Mouse (Mus musculus): Measurements from ENCODE around the gene Kcnj4. TPM values are rescaled to one million over a fixed set of nuclear protein-coding genes. Genes with fewer than 3 reads are reported as not detected.
A peak's percentile ranks its signal among the peaks of the same experiment; 100 is the strongest.
"Not testable (repeated sequence)": the region's sequence is repeated elsewhere in the genome, so short reads cannot be mapped to it uniquely, and the experiment has no call there.

Gene Kcnj4
- polyA plus RNA-seq, 1 experiment from 2014 or later, result not detected

DNA sequence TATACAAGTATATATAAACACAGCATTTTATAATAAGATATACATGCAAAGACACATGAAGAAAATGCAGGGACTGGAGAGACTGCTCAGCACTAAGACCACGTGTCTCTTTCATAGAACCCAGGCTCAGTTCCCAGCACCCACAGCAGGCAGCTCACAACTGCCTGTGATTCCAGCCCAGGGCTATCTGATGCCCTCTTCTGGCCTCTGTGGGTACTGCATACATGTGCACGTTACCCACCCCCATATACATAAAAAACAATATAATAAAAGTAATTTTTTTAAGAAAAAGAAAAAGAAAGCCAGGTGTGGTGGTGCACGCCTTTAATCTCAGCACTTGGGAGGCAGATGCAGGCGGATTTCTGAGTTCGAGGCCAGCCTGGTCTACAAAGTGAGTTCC, 32.0 kb downstream of the Kcnj4 start:
- 0 out of 2 replicates have a peak, but pooled peaks cover 3% of the 10 kb centered on the region for H3K27me3 ChIP-seq
- H3K9me3 ChIP-seq, result no peaks in the 10 kb centered on the region
- no peak overlapping the region for H3K4me2 ChIP-seq
- no peak overlapping the region for H3K27ac ChIP-seq (replicated peaks)
- H3K4me1 ChIP-seq (replicated peaks), result 0 out of 2 replicates have a peak, but pooled peaks cover 2% of the 10 kb centered on the region
- no peak overlapping the region for H3K9ac ChIP-seq
- 84% methylated on average over 5 of the region's 5 CpGs for WGBS
- no peak overlapping the region for H3K4me3 ChIP-seq
- no peak for ATAC-seq (ENCODE audit: low FRiP score, low read depth)
- H3K36me3 ChIP-seq, result no peaks in the 10 kb centered on the region

DNA sequence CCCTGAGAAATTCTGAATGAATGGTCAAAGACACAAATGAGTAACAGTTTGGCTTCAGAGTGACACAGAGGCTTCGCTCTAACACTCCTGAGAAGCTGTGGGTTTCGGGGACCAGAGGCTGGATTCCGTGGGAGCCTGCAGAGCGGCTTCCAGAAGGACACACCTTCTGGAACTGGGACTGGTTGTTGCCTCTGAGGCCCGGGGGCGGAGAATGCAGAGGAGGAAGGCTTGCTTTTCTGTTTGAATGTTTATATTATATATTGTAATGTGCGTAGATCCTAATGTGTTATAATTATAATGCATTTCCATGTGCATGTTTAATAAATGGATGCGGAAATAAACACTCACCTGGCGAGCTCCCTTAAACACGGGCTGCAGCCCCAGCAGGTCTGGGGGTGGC, 33.9 kb downstream of the Kcnj4 start:
- no peak for ATAC-seq (ENCODE audit: low FRiP score, low read depth)
- Histone ChIP-seq H3K27ac (replicated peaks) (no peak overlapping the region), H3K9me3 (no peaks in the 10 kb centered on the region), H3K9ac (0 out of 2 replicates have a peak overlapping the region, but pooled peaks have one; percentile 10), H3K4me2 (peak overlapping the region; percentile 47), H3K27me3 (0 out of 2 replicates have a peak, but pooled peaks cover 3% of the 10 kb centered on the region), H3K36me3 (no peaks in the 10 kb centered on the region), H3K4me3 (peak overlapping the region; percentile 30), H3K4me1 (replicated peaks) (0 out of 2 replicates have a peak, but pooled peaks cover 2% of the 10 kb centered on the region)
- WGBS, result 49% methylated on average over 10 of the region's 10 CpGs

DNA sequence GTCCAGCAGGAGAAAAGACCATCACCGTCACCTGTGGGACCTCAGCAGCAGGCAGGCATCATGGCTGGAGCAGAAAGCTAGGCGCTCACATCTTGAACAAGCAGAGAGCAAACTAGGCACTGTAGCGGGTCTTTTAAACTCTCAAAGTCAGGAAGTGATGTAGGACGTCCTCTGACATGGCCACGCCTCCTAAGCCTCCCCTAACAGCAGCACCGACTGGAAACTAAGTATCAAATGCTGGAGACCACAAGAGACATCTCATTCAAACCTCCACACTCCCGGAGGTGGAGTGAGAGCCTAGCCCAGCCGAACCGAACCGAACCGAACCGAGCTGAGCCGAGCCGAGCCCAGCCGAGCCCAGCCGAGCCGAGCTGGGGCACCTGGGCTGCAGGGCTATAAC, 34.5 kb downstream of the Kcnj4 start:
- peak overlapping the region; percentile 30 for H3K4me3 ChIP-seq
- peak overlapping the region; percentile 47 for H3K4me2 ChIP-seq
- no peak for ATAC-seq (ENCODE audit: low FRiP score, low read depth)
- H3K4me1 ChIP-seq (replicated peaks), result 0 out of 2 replicates have a peak, but pooled peaks cover 2% of the 10 kb centered on the region
- no peaks in the 10 kb centered on the region for H3K9me3 ChIP-seq
- 33% methylated on average over 17 of the region's 17 CpGs for WGBS
- H3K9ac ChIP-seq, result 0 out of 2 replicates have a peak overlapping the region, but pooled peaks have one; percentile 10
- H3K27me3 ChIP-seq, result 0 out of 2 replicates have a peak, but pooled peaks cover 3% of the 10 kb centered on the region
- no peak overlapping the region for H3K27ac ChIP-seq (replicated peaks)
- H3K36me3 ChIP-seq, result no peaks in the 10 kb centered on the region

DNA sequence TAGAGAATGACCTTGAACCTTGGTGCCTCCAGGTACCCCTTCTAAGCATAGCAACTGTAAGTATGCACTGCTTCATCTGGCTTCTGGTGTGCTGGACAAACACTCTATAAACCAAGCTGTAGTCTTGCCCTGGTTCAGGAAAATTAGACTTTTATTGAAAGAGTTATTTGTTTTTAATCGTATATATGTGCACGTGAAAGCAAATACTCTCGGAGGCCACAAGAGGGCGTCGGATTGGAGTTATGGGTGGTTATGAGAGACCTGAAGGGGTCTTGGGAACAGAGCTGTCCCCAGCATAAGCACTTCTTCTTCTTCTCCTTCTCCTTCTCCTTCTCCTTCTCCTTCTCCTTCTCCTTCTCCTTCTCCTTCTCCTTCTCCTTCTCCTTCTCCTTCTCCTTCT, 35.5 kb downstream of the Kcnj4 start:
- ATAC-seq (ENCODE audit: low FRiP score, low read depth), result no peak
- Histone ChIP-seq H3K9me3 (no peaks in the 10 kb centered on the region), H3K27me3 (0 out of 2 replicates have a peak, but pooled peaks cover 3% of the 10 kb centered on the region), H3K36me3 (no peaks in the 10 kb centered on the region), H3K4me2 (no peak overlapping the region), H3K4me3 (no peak overlapping the region), H3K4me1 (replicated peaks) (0 out of 2 replicates have a peak, but pooled peaks cover 2% of the 10 kb centered on the region), H3K27ac (replicated peaks) (no peak overlapping the region), H3K9ac (no peak overlapping the region)
- WGBS, result 67% methylated on average over 5 of the region's 5 CpGs

DNA sequence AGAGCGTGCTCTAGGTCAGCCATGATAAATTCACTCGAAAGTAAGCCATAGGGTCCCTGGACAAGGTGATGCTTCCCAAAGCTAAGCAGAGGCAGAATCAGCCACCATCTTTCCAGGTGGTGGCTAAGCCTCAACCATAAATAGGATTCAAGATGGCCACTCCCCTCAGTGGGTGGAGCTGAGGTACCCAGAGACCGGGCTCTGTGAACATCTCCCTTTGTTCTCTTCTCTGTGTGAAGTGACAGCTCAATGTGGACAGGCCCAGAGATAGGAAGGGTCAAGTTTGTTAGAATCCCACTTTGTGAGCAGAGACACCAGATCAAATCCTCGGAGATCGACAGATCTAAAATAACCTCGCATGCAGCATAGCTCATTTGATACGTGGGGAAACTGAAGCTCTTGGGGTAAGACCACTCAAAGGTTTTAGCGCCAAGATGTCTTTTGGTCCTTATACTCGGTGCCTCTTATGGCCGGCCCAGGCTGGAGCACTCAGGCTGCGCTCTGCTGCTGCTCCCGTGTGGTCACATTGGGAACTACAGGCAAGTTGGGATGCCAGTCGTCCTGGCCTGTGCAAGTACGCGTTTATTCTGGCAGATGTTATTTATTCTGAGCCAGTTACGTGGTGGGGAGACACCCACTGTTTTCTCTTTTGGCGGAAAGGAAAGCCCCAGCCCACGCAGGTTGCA, 38.3 kb downstream of the Kcnj4 start:
- Histone ChIP-seq H3K27ac (replicated peaks) (no peak overlapping the region), H3K36me3 (no peaks in the 10 kb centered on the region), H3K4me1 (replicated peaks) (0 out of 2 replicates have a peak, but pooled peaks cover 2% of the 10 kb centered on the region), H3K4me3 (no peak overlapping the region), H3K27me3 (0 out of 2 replicates have a peak, but pooled peaks cover 6% of the 10 kb centered on the region), H3K9me3 (no peaks in the 10 kb centered on the region), H3K9ac (no peak overlapping the region), H3K4me2 (no peak overlapping the region)
- 6% methylated on average over 18 of the region's 18 CpGs for WGBS
- ATAC-seq (ENCODE audit: low FRiP score, low read depth), result peak; percentile 92

DNA sequence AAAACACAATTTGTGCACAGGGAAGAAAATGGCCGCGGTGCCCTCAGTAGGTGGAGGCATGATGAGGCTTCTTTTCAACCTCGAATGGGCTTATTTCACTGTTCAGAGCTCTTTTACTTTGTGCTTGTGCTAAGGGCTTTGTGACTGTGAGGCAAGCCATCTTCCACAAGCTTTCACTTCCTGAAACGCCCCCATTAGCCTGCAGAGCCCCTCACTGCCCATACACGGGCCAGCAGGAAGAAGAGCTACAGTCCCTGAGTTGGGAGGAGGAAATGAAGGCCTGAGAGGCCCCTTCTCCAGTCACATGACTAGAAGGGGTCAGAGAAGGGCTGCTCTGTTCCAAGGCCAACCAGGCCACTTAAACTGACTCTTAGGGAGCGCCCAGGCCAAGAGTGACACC, 48.5 kb downstream of the Kcnj4 start:
- Histone ChIP-seq H3K9ac (no peak overlapping the region), H3K9me3 (no peaks in the 10 kb centered on the region), H3K27me3 (0 out of 2 replicates have a peak, but pooled peaks cover 8% of the 10 kb centered on the region), H3K4me1 (replicated peaks) (peaks cover 7% of the 10 kb centered on the region), H3K4me2 (no peak overlapping the region), H3K4me3 (no peak overlapping the region), H3K36me3 (no peaks in the 10 kb centered on the region), H3K27ac (replicated peaks) (no peak overlapping the region)
- 76% methylated on average over 6 of the region's 6 CpGs for WGBS
- ATAC-seq (ENCODE audit: low FRiP score, low read depth), result no peak

DNA sequence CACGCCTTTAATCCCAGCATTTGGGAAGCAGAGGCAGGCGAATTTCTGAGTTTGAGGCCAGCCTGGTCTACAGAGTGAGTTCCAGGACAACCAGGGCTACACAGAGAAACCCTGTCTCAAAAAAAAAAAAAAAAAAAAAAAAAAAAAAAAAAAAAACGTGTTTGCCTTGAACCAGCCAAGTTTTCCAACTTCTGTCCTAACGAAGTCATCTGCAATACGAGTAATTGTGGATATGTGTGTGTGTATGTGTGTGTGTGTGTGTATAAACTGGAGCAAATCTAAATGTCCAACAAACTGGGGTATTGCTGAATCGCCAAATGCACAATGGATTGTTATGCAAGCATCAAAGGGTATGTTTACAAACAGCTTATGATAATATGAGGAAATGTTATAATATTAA, 48.9 kb downstream of the Kcnj4 start:
- not testable (repeated sequence) for H3K9ac ChIP-seq; H3K27ac ChIP-seq (replicated peaks); H3K9me3 ChIP-seq; ATAC-seq (ENCODE audit: low FRiP score, low read depth); H3K27me3 ChIP-seq; H3K4me2 ChIP-seq; H3K36me3 ChIP-seq; H3K4me3 ChIP-seq; H3K4me1 ChIP-seq (replicated peaks)
- WGBS, result 52% methylated on average over 6 of the region's 6 CpGs

DNA sequence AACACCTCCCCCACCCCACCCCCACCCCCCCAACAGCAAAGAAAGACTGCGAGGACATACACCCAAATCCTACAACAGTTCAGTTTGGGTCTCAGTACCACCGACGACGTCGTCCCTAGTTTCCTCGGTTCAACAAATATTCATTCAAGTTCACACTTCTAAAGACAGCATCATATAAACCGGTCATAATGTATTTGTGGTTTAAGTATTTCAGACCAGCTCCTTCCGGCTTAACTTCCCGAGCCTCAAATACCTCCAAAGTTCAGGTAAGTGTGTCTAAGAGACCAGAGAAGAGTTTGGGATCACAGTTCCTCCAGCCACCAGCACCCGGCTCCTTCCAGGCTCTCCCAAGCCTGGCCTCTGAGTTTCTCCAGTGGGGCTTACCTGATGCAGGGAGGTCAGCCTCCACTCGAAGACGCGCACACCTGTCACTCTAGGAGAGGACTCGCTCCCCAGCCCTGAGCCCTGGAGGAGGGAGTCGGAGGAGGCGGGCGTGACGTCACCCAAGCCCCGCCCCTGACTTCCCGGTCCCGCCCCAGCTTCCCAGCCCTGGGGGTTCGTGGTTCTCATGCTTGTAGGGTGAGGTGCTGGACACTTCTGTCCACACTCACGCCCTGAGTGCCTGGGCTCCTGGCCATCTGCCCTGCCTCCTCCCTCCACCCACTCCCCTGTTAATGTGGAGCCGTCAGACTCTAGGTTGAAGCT, 49.8 kb downstream of the Kcnj4 start, which contains the start of gene Csnk1e:
TSS of gene Csnk1e (minus strand) at position 461 of the 705 bp plus-strand sequence.
- peak; percentile 61; the same call in 1 of the 2 replicates for ATAC-seq (ENCODE audit: low FRiP score, low read depth)

DNA sequence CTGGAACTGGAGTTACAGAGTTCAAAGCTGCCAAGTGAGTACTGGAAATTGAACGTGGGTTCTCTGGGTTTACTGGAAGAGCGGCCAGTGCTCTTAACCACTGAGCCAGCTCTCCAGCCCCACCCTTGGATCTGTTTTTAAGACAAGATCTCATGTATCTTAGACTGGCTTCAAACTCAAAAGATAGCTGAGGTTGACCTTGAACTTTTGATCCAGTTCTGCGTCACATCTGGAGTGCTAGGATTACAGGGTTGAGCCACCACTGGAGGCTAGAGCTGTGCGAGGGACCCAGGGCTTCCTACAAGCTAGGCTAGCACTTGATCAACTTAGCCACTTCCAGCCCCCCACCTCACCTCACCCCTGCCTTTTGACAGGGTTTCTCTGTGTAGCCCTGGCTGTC, 51.2 kb downstream of the Kcnj4 start:
- Histone ChIP-seq H3K9me3 (no peaks in the 10 kb centered on the region), H3K4me3 (no peak overlapping the region), H3K36me3 (no peaks in the 10 kb centered on the region), H3K27ac (replicated peaks) (no peak overlapping the region), H3K27me3 (0 out of 2 replicates have a peak, but pooled peaks cover 8% of the 10 kb centered on the region), H3K9ac (no peak overlapping the region), H3K4me1 (replicated peaks) (peaks cover 7% of the 10 kb centered on the region), H3K4me2 (no peak overlapping the region)
- 91% methylated on average over 4 of the region's 4 CpGs for WGBS
- no peak for ATAC-seq (ENCODE audit: low FRiP score, low read depth)

More for the DNA sequence above, 49.8 kb downstream of the Kcnj4 start, which contains the start of gene Csnk1e:
- Histone ChIP-seq H3K4me3 (peak within 1 kb of the TSS; percentile 35), H3K27ac (replicated peaks) (no peak within 1 kb of the TSS), H3K4me1 (replicated peaks) (peaks cover 7% of the 10 kb centered on the region), H3K36me3 (no peaks in the 10 kb centered on the region), H3K27me3 (0 out of 2 replicates have a peak, but pooled peaks cover 8% of the 10 kb centered on the region), H3K4me2 (peak within 1 kb of the TSS; percentile 74), H3K9me3 (no peaks in the 10 kb centered on the region), H3K9ac (peak within 1 kb of the TSS; percentile 31; the same call in 1 of the 2 replicates)
- 2% methylated on average over 24 of the region's 24 CpGs for WGBS

DNA sequence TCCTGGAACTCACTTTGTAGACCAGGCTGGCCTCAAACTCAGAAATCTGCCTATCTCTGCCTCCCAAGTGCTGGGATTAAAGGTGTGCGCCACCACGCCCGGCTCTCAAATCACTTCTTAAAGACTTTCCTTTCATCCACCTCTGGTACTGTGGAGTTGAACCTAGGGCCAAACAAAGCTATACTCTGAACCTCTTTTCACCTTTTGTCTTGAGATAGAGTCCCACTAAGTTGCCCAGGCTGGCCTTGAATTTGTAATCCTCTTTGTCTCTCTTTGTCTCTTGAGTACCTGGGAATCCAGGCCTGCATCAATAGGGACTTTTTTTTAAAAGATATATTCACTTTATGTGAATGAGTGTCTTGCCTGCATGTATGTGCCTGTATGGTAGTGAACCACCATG, 57.0 kb downstream of the Kcnj4 start:
- H3K4me3 ChIP-seq, result no peak overlapping the region
- no peak for ATAC-seq (ENCODE audit: low FRiP score, low read depth)
- H3K4me1 ChIP-seq (replicated peaks), result no peaks in the 10 kb centered on the region; the same call in 1 of the 2 replicates
- WGBS, result 96% methylated on average over 3 of the region's 3 CpGs
- no peak overlapping the region for H3K9ac ChIP-seq
- H3K4me2 ChIP-seq, result no peak overlapping the region
- no peaks in the 10 kb centered on the region for H3K36me3 ChIP-seq
- H3K27ac ChIP-seq (replicated peaks), result no peak overlapping the region
- no peaks in the 10 kb centered on the region for H3K27me3 ChIP-seq
- no peaks in the 10 kb centered on the region for H3K9me3 ChIP-seq

DNA sequence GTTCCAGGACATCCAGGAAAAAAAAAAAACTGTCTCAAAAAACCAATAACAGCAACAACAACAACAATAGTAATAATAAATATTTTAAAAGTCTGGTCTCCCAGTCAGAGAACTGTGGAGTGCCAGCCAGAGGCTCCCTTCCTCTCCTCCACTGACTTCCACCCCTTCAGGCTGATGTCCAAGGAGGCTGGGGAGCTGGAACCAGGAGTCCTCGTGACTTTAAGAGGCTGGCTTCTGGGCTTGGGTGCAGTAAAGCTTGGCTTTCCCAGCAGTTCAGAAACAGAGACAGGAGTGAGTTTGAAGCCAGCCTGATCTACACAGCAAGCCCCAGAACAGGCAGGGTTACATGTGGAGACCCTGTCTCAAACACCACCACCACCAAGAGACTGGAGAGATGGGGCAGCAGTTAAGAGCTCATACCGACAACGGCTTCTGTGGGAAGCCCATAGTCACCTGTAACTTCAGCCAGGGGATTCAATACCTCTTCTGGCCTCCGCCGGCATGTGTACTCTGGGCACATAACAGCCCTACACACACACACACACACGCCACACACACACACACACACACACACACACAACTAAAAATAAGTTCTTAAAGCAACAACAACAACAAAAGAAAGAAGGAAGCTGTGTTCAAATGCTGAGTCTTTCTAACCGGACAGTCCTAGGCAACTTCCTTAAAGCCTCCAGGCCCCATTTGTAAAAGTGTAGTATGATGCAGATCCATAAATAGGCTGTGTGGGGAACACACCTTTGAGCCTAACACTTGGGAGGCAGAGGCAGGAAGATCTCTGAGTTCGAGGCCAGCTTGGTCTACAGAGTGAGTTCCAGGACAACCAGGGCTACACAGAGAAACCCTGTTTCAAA, 59.0 kb downstream of the Kcnj4 start:
- H3K9me3 ChIP-seq, result no peaks in the 10 kb centered on the region
- no peak for ATAC-seq (ENCODE audit: low FRiP score, low read depth)
- no peaks in the 10 kb centered on the region for H3K27me3 ChIP-seq
- H3K27ac ChIP-seq (replicated peaks), result no peak overlapping the region
- H3K4me3 ChIP-seq, result no peak overlapping the region
- H3K4me1 ChIP-seq (replicated peaks), result peaks cover 10% of the 10 kb centered on the region
- no peak overlapping the region for H3K9ac ChIP-seq
- H3K4me2 ChIP-seq, result no peak overlapping the region
- no peaks in the 10 kb centered on the region for H3K36me3 ChIP-seq
- 89% methylated on average over 8 of the region's 8 CpGs for WGBS

Data from hindbrain, embryonic 15.5 days (tissue).